Mouse (Mus musculus) spleen, adult 2 months (tissue): Measurements from ENCODE around the gene Rap2a.

Experiments used
- CTCF ChIP-seq: fragments of 200-500 bp; IDR thresholded peaks from 2 replicates; pipeline ENCODE4 v1.5.1; 2011; ENCODE audit warnings: mild to moderate bottlenecking, inconsistent platforms; ENCODE audit not compliant: insufficient read depth, insufficient read length, insufficient replicate concordance; ENCODE audit errors: extremely low read depth
- POLR2A ChIP-seq: fragments of 200-500 bp; IDR thresholded peaks from 2 replicates; pipeline ENCODE4 v1.6.1; 2011; ENCODE audit warnings: low read depth, low read length, inconsistent platforms

DNA sequence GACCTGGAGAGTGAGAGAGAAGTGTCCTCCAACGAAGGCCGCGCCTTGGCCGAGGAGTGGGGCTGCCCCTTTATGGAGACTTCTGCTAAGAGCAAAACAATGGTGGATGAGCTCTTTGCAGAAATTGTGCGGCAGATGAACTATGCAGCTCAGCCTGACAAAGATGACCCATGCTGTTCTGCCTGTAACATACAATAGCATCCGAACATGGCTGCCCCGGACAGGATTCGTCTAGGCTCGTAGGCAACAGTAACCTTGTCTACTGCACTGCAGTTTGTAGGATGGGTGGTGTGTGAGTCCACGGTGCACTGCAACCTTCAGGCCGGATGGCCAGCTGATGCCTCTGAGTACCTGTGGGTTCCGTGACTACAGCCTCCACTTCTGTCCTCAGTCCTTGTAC is 25.4 kb downstream of the Rap2a start:
- TF ChIP-seq POLR2A (no peak), CTCF (no peak)
